Mouse (Mus musculus) embryonic fibroblast, embryonic 13.5 days (primary cell): Measurements from ENCODE around the gene Nprl2.

Source experiments
- CTCF ChIP-seq: IDR thresholded peaks from 2 replicates; pipeline ENCODE4 v1.5.1; 2011; ENCODE audit warnings: mild to moderate bottlenecking, control low read depth, low read length, moderate library complexity, borderline replicate concordance; ENCODE audit not compliant: insufficient read depth
- POLR2A ChIP-seq: IDR thresholded peaks from 2 replicates; pipeline ENCODE4 v1.6.1; 2011; ENCODE audit warnings: low read depth, mild to moderate bottlenecking, control low read depth, low read length, moderate library complexity

GRCm38 (mm10) chr9:107551890-107552355, 9.9 kb downstream of the Nprl2 start:
- no peak for TF ChIP-seq CTCF
- peak; percentile 72 for TF ChIP-seq POLR2A
